Mouse (Mus musculus) hindbrain, embryonic 16.5 days (tissue): Measurements from ENCODE around the gene Trhde. TPM values are rescaled to one million over a fixed set of nuclear protein-coding genes. Genes with fewer than 3 reads are reported as not detected.

ENCODE experiments used
- ATAC-seq: fragments of 200-750 bp; cut with Nextera tagmentation; 2 replicates; pipeline ENCODE4 v1.8.0; 2017; ENCODE audit warnings: moderate TSS enrichment, moderate library complexity
- H3K27ac ChIP-seq: fragments of 300-500 bp; sonication (generic); 2 replicates; pipeline ENCODE4 v1.5.1; 2014; ENCODE audit warnings: low read depth, mild to moderate bottlenecking, control low read depth, low read length, moderate library complexity
- H3K27me3 ChIP-seq: fragments of 300-500 bp; sonication (generic); replicated peaks from 2 replicates; pipeline ENCODE4 v1.6.1; 2014; ENCODE audit warnings: low read length; ENCODE audit not compliant: control insufficient read depth, insufficient read depth
- H3K36me3 ChIP-seq: fragments of 300-500 bp; sonication (generic); 2 replicates; pipeline ENCODE4 v1.6.1; 2014; ENCODE audit warnings: mild to moderate bottlenecking, low read length, moderate library complexity, mixed read lengths; ENCODE audit not compliant: control insufficient read depth, insufficient read depth
- H3K4me1 ChIP-seq: fragments of 300-500 bp; sonication (generic); 2 replicates; pipeline ENCODE4 v1.6.1; 2014; ENCODE audit warnings: low read depth, low read length; ENCODE audit not compliant: control insufficient read depth, insufficient read depth
- H3K4me2 ChIP-seq: fragments of 300-500 bp; sonication (generic); 2 replicates; pipeline ENCODE4 v1.6.1; 2014; ENCODE audit warnings: mild to moderate bottlenecking, low read length, control low read depth, moderate library complexity
- H3K4me3 ChIP-seq: fragments of 300-500 bp; sonication (generic); 2 replicates; pipeline ENCODE4 v1.5.1; 2014; ENCODE audit warnings: mild to moderate bottlenecking, low read length, control low read depth, moderate library complexity
- H3K9ac ChIP-seq: fragments of 300-500 bp; sonication (generic); 2 replicates; pipeline ENCODE4 v1.6.1; 2014; ENCODE audit warnings: low read depth, mild to moderate bottlenecking, control low read depth, low read length, moderate library complexity
- H3K9me3 ChIP-seq: fragments of 300-500 bp; sonication (generic); 2 replicates; pipeline ENCODE4 v1.6.1; 2014; ENCODE audit warnings: mild to moderate bottlenecking, low read length, moderate library complexity; ENCODE audit not compliant: control insufficient read depth
- WGBS: fragments of 180-500 bp; shearing (Covaris S2); extraction: QIAGEN DNeasy Blood & Tissue Kit; methylation state at CpG from one replicate; pipeline ENCODE4 v1.1.7; 2014; 5-methylcytosine and 5-hydroxymethylcytosine counted together
- polyA plus RNA-seq: library from polyadenylated mRNA; unstranded; fragments of >200 nt; fragmentation: Nextera tagmentation; extraction: Ambion mirVana; gene quantifications from 2 replicates; pipeline ENCODE4 v1.2.1, GENCODE M21; 2015

Trhde gene
- polyA plus RNA-seq, 1 experiment from 2014 or later = 8.4 TPM

DNA sequence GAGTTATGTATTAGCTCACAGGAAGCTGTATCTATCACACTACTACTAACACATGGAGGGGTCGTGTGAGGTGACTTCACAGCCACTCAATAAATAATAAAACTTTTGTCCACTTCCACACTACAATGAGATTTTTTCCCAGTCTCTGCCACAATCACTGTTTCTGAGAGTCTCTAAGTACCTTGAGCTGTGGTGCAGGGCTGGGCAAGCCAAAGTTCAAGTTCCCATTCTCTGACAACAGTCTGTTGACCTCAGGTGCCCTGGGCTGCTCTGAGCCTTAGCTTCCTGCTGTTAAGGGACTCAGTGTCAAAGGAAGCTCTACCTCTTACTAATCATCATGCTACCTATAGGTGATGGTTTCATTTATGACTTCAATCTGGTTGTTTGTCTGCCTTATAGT, 3.3 kb downstream of the Trhde start:
- Histone ChIP-seq H3K4me1 (no peaks in the 10 kb centered on the region; the same call in 1 of the 2 replicates), H3K9ac (no peak overlapping the region; the same call in 1 of the 2 replicates), H3K36me3 (no peaks in the 10 kb centered on the region), H3K4me2 (peak overlapping the region; percentile 79), H3K27me3 (peaks cover 2% of the 10 kb centered on the region), H3K4me3 (peak overlapping the region; percentile 83), H3K9me3 (no peaks in the 10 kb centered on the region), H3K27ac (no peak overlapping the region)
- WGBS = 76% methylated on average over 1 of the region's 1 CpGs
- no peak for ATAC-seq

DNA sequence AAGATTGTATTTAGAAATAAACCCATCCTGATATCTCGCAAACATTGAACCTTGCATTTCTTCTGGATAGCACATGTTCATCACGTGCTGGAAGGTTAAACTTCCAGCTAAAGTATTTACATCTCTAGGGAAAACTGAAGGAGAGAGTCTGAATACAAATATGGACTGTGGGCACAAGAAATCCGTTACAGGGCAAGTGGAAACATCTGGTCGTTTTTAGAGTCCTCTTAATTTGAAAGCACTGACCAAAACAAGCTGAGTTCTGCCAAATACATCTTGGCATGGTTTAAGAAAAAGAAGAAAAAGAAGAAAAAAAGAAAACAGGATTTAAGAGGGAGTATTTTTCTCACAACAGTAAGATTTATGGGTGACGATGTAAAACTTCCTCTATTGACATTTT, 3.9 kb downstream of the Trhde start:
- Histone ChIP-seq H3K4me1 (no peaks in the 10 kb centered on the region; the same call in 1 of the 2 replicates), H3K4me2 (peak overlapping the region; percentile 79), H3K36me3 (no peaks in the 10 kb centered on the region), H3K9me3 (no peaks in the 10 kb centered on the region), H3K9ac (no peak overlapping the region), H3K27me3 (peaks cover 2% of the 10 kb centered on the region), H3K4me3 (peak overlapping the region; percentile 11), H3K27ac (no peak overlapping the region)
- no peak for ATAC-seq
- 64% methylated on average over 5 of the region's 5 CpGs for WGBS

DNA sequence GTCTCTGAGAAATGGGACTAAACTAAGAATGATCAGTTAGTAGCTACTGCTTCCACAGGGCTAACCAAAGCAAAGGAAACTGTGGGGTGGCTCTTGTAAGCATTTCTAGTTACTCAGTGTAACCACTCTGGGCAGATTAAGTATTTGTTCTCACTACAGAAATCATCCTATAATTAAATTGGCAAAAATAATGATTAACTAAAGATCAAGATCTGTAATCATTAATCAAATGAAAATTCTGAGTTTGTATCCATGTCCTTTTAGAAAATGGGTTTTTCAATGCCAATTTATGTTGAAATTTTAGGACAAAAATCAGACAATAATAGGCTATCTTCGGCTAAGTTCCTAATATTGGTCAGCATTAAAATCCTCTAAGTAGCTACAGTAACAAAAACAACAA, 4.4 kb downstream of the Trhde start:
- Histone ChIP-seq H3K4me3 (no peak overlapping the region), H3K9me3 (no peaks in the 10 kb centered on the region), H3K27me3 (peaks cover 2% of the 10 kb centered on the region), H3K4me1 (no peaks in the 10 kb centered on the region; the same call in 1 of the 2 replicates), H3K4me2 (peak overlapping the region; percentile 21; the same call in 1 of the 2 replicates), H3K9ac (no peak overlapping the region), H3K27ac (no peak overlapping the region), H3K36me3 (no peaks in the 10 kb centered on the region)
- ATAC-seq = no peak
- 90% methylated on average over 1 of the region's 1 CpGs for WGBS

DNA sequence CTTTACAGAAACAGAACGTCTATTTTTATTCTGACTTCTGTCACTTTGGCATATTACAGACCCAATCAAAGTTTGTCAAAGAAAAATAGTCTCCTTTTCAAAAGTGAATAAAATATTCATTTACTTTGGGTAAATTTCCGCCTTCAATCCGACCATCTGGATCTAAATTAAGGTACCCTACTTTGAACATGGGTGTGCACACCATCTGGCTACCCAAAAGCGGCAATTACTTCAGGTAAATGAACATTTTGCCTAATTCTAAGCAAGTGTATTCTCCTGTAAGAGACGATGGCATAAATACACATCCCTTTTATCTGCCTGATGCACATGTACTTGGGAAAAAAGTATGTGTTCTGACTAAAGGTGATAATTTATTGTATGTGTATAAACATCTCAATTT, 5.2 kb downstream of the Trhde start:
- Histone ChIP-seq H3K4me1 (no peaks in the 10 kb centered on the region; the same call in 1 of the 2 replicates), H3K27ac (no peak overlapping the region), H3K9ac (no peak overlapping the region), H3K4me2 (no peak overlapping the region), H3K27me3 (peaks cover 2% of the 10 kb centered on the region), H3K4me3 (no peak overlapping the region), H3K9me3 (no peaks in the 10 kb centered on the region), H3K36me3 (no peaks in the 10 kb centered on the region)
- no peak for ATAC-seq
- WGBS = 82% methylated on average over 5 of the region's 5 CpGs

DNA sequence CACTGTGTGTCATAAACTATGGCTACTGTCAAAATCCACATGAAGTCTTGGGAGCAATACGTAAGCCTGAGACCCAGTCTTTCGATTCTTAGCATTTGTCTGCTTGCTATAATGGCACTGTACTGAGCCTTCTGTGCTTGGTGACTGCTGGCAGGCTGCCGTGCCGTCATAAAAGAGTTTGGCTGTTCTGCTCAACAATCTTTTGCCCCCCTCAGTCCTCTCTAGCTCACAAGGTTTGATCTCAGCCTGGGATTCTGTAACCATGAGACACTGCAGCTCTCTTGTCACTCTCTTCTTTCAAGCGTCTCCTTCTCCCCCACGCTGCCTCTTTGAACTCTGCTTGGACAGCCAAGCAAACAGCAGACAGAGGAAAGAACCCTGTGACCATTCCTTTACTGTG, 7.9 kb downstream of the Trhde start:
- H3K9me3 ChIP-seq = no peaks in the 10 kb centered on the region
- ATAC-seq = peak; percentile 37; the same call in 1 of the 2 replicates
- H3K9ac ChIP-seq = no peak overlapping the region
- no peak overlapping the region for H3K27ac ChIP-seq
- H3K4me1 ChIP-seq = no peaks in the 10 kb centered on the region; the same call in 1 of the 2 replicates
- H3K4me3 ChIP-seq = no peak overlapping the region
- WGBS = 34% methylated on average over 6 of the region's 6 CpGs
- H3K36me3 ChIP-seq = no peaks in the 10 kb centered on the region
- H3K4me2 ChIP-seq = peak overlapping the region; percentile 12; the same call in 1 of the 2 replicates
- H3K27me3 ChIP-seq = peaks cover 2% of the 10 kb centered on the region; the same call in 1 of the 2 replicates

DNA sequence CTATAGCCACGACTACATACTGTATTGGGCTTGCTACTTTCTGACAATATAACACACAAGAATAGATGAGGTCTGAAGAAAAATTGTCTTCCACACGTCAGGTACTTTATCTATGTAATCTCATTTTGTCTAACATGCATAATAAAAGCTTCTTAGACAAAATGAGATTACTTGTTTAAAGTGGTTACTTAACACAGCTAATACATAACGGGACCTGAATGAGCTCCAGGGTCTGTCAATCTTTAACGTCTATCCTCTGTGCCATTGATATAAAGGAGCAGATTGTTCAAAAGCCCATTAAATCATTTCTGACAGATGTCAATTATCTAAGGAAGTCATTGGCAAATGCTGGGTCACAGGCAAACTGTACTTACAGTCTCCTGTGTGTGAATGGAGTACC, 36.2 kb downstream of the Trhde start:
- H3K27me3 ChIP-seq = no peaks in the 10 kb centered on the region
- H3K9ac ChIP-seq = no peak overlapping the region
- no peaks in the 10 kb centered on the region for H3K36me3 ChIP-seq
- H3K4me3 ChIP-seq = no peak overlapping the region
- H3K4me2 ChIP-seq = no peak overlapping the region
- no peaks in the 10 kb centered on the region for H3K9me3 ChIP-seq
- no peaks in the 10 kb centered on the region for H3K4me1 ChIP-seq
- no peak overlapping the region for H3K27ac ChIP-seq
- ATAC-seq = no peak
- 68% methylated on average over 4 of the region's 4 CpGs for WGBS

DNA sequence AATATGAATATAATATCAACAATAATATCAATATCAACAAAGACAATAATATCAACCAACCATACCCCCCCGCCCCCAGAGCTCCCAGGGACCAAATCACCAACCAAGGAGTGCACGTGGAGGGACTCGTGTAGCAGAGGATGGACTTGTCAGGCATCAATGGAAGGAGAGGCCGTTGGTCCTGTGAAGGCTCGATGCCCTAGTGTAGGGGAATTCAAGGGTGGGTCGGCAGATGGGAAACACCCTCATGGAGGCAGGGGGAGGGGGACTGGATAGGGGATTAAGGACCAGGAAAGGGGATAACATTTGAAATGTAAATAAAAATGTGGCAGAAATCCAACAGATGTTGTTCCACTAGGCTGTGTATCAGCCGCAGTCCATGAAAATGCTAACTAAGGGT, 40.0 kb downstream of the Trhde start:
- Histone ChIP-seq H3K27me3 (no peaks in the 10 kb centered on the region), H3K27ac (no peak overlapping the region), H3K36me3 (no peaks in the 10 kb centered on the region), H3K4me2 (no peak overlapping the region), H3K9me3 (no peaks in the 10 kb centered on the region), H3K4me3 (no peak overlapping the region), H3K4me1 (no peaks in the 10 kb centered on the region; the same call in 1 of the 2 replicates), H3K9ac (no peak overlapping the region)
- ATAC-seq = no peak
- WGBS = 85% methylated on average over 7 of the region's 7 CpGs

DNA sequence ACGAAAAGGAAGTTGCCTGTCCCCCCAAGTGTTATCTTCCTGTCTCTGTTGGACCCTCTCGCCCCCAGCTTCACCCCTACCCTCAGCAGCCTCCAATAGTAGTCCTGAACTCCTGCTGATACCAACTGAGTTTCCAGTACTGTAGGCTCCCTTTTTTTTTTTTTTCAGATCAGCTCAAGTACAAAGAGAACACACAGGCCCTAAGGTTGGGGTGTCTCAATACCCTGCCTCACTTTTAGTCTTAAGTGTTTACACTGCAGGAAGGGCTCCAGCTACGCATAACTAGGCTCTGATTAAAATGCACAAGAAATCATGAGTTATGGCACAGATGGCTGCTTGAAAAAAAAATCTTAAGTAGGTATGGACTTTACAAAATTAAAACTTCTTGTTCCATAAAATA, 42.9 kb downstream of the Trhde start:
- Histone ChIP-seq H3K9me3 (no peaks in the 10 kb centered on the region), H3K36me3 (no peaks in the 10 kb centered on the region), H3K9ac (no peak overlapping the region), H3K4me1 (no peaks in the 10 kb centered on the region; the same call in 1 of the 2 replicates), H3K27me3 (no peaks in the 10 kb centered on the region), H3K4me2 (no peak overlapping the region), H3K4me3 (no peak overlapping the region), H3K27ac (no peak overlapping the region)
- 63% methylated on average over 3 of the region's 3 CpGs for WGBS
- no peak for ATAC-seq

DNA sequence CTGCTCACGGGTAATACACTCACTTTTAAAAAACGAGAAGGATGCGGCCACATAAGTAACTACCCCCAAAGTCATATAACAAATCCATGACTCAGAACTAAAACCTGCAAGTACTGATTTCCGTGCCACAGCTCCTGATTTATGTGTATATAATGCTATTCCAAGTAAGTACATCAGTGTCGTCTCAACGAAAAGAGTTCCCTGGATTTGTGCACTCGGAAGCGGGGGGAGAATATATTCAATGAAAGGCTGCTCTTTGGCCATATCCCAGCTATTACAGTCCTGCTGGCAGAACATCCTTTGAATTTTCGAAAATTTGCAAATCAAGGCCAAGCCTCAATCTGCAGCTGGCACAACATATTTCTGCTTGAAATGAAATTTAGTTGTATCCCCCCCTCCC, 43.5 kb downstream of the Trhde start:
- no peak overlapping the region for H3K4me2 ChIP-seq
- H3K27me3 ChIP-seq = no peaks in the 10 kb centered on the region
- no peak overlapping the region for H3K4me3 ChIP-seq
- WGBS = 84% methylated on average over 9 of the region's 9 CpGs
- no peak for ATAC-seq
- H3K9ac ChIP-seq = no peak overlapping the region
- H3K9me3 ChIP-seq = no peaks in the 10 kb centered on the region
- H3K4me1 ChIP-seq = no peaks in the 10 kb centered on the region; the same call in 1 of the 2 replicates
- no peaks in the 10 kb centered on the region for H3K36me3 ChIP-seq
- no peak overlapping the region for H3K27ac ChIP-seq
